Mouse (Mus musculus): ENCODE data around the gene Hs1bp3.
A peak's percentile ranks its signal among the peaks of the same experiment; 100 is the strongest.

The Hs1bp3 gene

DNA sequence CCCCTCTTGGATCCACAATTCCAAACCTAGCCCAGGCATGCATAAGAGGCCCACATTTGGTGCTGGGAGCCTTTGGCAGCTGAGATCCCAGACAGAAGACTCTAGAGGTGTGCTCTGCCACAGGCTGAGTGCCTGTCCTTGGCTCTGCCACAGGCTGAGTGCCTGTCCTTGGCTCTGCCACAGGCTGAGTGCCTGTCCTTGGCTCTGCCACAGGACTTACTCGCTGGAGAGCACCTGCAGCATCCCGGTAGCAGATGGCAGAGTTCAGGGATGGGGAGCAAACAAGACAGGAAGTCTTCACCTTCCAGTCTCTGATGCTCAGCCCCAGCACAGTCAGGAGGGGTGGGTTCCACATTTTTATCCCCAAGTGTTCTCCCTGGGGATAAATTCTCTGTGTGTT lies 8.0 kb upstream of the Hs1bp3 start:
- no peak for DNase-seq

DNA sequence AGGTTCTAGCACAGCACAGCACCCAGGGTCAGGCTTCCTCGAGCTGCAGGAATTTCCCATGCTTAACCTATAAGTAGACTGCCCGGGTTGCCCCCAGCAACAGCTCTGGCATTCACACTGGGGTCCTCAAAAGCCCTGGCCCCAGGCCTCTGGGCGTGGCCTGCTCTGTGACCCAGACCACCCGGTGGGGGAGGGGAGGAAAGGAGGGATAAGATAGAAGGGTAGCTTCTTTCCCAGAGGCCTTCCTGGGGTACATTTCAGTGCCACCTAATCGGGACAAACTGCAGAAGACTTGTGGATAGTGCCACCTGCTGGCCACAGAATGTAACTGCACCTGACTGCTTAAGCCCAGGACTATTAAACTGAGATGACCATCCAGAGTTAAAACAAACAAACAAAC lies 6.8 kb upstream of the Hs1bp3 start:
- peak; percentile 72 for DNase-seq

DNA sequence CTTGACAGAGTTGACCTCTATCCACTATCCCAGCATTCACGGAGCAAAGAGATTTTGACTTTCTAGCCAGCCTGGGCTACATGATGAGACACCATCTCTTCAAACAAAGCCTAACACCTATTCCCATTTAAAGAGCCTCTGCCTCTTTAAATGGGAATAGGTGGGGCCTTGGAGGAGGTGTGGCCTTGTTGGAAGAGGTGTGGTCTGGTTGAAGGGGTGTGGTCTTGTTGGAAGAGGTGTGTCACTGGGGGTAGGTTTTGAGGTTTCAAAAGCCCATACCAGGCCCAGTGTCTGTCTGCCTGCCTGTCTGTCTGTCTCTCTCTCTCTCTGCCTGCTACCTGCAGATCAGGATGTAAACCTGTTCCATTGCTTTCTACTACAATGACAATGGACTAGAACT lies 6.3 kb upstream of the Hs1bp3 start:
- no peak for DNase-seq

DNA sequence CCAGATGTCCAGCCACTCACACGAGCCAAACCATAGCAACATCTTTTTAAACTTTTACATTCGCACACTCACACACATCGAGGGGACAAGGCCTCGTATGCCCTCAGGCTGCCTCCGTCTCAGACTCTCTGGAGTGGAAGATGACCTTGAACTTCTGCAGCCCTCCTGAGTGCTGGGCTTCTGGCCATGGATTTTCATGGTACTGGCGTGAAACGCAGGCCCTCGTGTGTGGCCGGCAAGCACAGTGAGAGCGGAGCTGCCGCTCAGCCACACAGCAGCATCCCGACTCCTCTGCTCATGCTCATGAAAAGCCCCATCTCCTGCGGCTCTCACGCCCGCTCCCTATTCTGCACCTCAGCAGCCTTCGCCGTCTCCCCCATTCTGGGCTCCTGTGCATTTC lies 2.2 kb upstream of the Hs1bp3 start:
- no peak for DNase-seq

DNA sequence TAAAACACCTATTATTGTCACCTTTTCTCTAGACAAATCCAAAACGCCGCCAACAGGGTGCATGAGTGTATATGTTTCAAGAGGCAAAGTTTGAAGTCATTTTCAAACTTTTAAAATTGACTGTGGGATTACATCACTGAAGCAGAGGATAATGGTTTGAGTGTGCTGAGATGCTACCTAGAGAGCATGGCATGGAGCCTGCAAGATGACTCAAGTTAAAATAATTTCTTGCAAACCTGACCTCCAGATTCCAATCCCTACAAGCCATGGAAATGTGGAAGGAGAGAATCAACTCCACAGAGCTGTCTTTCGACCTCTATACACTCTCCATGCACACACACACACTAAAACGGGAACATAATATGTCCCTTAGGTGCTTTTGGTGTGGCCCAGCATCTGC lies 966 bp upstream of the Hs1bp3 start:
- no peak for DNase-seq

DNA sequence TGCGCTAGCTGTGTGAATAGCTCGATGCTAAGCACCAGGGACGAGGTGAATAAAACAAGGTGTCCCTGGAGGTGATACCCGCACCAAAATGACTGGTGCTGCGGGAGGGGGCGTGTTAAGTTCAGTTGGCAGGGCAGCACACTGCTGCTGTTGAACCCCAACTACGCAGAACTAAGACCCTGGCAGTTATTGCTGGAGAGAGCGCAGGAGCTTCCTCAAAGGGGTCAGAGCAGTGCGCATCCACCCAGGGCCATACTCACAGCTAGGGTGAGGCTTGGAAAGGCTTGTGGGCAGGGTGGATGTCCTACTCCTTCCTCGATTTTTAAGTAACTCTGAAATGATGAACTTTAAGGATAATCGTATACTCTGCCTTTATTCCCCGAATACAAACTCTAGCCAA lies 541 bp downstream of the Hs1bp3 start:
- no peak for DNase-seq

DNA sequence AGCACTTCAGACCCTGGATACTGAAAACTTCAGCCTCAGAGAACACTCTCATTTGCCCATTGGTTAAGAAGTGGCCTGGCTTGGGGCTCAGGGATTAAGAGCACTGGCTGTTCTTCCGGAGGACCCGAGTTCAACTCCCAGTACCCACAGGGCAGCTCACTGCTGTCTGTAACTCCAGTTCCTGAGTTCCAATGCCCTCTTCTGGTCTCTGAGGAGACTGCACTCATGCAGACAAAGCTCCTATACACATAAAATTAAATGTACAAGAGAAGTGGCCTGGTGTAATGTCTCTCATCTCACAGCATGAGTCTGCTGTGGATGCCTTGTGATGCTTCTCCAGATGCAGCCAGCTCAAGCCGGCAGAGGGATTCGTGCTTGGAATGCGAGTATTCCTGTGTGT lies 3.3 kb downstream of the Hs1bp3 start:
- DNase-seq, result peak; percentile 44

DNA sequence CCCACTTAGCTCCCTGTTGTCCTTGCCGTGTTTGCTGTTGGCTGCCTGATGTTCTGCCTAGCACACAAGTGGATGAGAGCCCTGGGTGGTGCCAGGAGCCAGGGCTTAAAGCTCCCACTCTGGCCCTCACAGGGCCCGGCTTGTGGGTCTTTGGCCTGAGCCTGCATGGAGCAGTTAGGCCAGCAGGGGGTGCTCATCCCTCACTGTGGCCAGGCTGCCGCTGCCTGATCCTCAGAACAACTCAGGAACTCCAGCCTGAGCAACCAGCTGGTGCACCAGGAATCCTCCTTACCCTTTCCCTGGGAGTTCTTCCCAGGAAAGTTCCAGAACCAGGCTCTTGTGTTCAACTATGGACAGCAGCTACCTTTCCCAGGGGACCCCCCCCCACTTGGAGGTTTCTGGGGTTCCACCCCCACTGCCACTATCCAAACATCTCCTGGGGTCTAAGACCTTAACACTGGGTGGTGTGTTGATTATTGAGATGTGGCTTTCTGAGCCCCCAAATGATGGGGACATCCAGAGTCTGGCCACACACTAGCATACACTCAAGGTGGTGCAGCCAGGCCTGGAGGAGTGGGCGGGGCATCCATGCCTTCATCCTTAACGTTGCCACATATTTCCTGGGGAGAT lies 7.0 kb downstream of the Hs1bp3 start:
- DNase-seq, result peak; percentile 86

DNA sequence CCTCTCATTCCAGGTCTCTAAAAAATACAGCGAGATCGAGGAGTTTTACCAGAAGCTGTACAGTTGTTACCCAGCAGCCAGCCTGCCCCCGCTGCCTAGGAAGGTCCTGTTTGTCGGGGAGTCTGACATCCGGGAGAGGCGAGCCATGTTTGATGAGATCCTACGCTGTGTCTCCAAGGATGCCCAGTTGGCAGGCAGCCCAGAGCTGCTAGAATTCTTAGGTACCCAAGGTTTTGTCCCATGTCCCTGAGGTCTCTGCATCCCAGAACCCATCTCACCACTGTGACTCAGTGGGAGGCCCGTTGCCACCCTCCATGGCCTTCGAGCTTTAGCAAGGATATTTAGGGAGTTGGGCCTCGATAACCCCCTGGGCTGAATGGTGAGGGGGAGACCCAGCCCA lies 8.3 kb downstream of the Hs1bp3 start:
- no peak for DNase-seq

DNA sequence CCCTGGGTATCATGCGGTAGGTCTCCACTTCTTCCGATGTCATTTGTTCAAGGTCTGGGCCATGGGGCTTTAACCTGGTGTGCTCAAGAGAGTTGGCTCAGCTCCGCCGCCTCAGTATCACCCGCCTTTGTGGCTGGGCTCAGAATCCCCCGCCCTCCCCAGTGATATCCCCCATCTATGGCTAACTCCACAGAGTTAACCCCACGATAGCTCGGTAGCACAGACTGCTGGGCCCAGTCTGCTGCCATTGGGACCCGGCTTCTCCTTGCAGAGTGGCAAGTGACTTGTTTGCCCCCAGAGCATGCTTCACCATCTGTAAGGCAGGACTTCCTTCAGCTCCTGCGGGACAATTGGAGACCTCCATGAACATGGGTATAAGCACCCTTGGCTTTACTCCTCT lies 10.9 kb downstream of the Hs1bp3 start:
- no peak for DNase-seq

DNA sequence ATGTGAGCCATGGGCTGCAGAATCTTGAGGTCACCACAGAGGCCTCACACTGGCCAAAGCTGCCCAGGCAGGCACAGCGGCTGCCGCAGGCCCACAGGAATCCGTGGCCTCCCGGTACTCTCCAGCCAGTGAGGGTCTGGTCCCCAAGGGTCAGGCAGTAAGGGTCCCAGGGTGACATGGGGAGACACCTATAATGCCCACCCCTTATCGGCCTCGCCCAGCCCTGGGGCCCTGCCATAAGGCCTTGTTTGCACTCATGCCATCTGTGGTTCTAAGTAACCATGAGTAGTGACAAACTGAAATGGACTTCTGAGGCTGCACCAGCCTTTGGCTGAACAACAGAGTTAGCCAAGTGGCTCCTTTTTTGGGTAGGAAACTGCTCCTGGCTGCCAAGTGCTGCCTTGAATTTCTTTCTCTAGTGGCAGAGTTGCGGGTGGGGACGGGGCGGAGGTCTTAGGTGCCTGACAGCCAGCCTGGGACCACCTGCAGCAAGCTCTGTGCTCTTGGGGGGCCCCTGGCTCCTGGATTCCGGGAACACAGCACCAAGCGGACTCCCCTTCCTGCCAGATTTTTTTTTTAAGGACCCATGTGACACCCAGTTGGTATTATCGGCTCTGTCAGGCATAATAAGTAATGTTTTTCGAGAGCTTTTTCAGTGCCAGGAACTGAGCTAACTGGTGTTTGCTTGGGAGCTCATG lies 12.2 kb downstream of the Hs1bp3 start:
- DNase-seq, result no peak

DNA sequence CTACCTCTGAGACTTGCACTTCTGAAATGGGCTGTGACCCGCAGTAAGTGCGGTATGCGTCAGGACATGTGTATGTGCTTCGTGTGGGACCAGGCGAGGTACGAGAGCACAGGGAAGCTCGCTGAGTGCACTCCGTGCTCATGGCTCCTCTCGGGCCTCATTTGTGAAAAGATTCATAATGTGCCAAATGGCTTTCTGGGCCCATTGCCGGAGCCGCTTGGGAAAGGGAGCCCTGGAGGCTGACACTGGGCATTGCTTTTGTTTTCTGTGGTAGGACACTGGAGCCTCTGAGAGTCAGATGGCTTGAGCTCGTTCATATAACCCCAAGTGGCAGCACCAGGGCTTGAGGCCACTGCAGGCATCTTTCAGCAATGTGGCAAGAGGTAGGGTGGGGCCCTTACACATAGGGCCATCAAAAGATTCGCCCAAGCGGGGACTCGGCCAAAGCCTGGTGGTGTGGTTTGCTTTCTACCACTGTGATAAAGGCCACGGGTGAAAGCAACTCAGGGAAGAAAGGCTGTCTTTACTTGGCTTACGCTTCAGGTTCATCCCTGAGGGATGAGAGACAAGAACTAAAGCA lies 12.8 kb downstream of the Hs1bp3 start:
- DNase-seq, result no peak

DNA sequence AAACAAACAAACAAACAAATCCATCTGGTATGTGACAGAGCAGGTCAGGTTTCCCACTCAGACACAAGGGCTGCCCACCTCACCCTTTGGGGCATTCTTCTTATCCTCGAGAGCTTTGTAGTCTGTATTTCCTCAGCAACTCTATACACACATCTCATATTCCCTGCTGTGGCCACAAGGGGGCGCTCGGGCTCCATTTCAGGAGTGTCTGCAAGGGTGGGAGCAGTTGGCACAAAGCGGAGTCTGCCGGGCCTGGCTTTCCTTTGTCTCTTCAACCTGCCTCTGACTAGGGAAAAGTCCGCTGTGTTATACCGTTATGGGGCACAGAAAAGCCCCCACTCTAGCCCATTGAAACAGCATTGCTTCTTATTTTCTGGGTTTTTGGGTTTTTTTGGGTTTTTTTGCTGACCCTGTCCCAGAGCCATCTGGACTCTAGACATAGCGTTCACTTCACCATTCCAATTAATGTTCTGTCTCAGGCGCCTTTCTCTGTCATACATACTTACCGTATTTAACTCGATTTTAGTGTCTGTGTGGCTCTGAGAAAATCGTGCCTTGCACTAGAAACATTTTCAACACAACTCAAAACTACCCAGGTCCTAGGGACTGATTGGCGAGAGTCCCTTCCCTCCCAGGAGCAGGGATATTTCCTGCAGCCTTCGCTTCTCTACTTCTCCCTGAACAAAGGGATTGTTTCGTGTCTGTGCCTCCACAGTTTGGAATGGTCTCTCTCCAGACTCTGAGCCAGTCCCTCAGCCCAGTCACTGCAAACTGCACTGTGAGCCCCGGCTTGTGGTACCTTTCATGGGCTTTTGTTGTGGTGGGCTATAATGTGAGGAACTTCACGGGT lies 13.8 kb downstream of the Hs1bp3 start:
- peak; percentile 94 for DNase-seq

DNA sequence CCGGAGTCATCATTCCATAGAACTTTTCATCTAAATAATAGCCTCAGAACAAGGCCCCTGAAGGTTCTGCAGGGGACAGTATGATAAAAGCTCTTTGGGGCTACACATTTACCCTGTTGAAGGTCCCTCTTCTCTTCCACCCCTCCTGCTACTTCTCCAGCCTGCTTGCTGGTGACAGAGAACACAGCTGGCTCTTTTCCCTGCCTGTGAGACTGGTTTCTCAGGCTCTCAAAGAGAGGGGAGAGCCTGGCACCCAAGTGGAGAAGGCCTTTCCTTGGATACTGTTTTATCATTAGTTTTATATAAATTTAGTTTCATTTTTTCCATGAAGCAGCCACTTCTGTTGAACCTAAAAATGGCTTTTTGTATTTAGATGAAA lies 14.4 kb downstream of the Hs1bp3 start:
- DNase-seq, result no peak

DNA sequence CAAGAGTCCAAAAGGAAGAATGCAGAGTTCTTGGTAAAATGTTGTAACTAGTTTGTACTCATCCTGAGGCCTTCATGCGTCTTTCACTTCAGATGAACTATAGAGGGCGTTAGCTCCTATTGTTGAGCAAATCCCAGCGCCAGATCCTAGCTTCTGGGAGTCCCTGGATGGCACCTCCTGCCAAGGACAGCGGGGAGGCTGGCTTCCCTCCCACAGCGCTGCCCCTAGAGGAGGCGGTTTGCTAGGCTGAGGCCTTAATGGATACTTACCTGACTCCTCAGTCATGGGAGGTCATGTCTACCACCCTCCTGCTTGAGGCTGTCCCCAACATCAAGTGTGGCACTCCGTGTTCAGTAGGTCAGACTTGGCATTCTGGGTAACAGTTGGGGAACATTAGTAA lies 16.0 kb downstream of the Hs1bp3 start:
- no peak for DNase-seq

DNA sequence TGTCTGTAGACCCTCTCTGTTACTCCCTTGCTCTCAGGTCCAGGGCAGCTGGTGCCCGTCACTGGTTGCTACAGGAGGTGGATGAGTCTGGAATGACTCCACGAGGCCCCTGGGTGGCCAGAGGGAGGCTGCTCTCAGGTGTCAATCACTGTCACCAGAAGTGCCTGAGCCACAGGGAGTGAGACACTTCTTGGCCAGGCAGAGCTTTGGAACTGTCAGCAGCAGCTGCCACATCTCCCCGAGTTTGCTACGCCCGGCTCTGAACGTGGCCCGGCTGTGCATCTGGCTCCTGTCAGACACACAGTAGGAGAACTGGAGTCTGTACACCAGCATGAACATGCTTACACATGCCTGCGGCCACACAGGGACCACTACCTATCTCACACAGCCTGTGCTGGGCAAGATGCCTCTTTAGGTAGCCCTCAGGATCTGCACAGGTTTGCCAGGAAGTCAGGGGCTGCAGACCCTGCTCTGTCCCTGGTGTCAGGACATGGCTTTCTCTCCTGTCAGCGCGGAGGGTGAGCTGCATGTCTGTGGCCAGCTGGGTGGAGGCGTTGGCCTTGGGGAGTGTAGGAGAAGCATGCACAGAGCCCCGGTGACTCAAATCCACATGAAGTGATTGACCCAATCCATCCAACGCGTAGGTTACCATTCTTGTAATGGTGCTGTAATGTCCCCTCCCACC lies 18.4 kb downstream of the Hs1bp3 start:
- DNase-seq, result no peak

DNA sequence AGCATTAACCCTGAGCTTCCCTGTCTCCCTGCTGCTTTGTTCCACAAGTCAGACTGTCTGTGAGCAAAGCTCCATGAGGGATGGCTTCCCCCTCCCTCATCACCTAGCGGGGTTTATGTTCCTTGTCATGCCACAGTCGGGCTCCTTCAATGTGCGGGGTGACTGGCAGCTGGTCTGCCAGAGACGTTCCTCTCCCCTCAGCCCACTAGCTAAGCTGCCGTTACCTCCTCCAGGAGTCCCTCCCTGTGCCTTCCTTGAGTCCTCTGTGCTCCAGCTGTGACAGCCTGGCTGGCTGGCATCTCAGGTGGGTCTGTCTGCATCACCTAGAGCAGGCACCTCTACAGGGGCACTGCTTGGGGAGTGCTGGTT lies 18.9 kb downstream of the Hs1bp3 start:
- DNase-seq, result no peak

DNA sequence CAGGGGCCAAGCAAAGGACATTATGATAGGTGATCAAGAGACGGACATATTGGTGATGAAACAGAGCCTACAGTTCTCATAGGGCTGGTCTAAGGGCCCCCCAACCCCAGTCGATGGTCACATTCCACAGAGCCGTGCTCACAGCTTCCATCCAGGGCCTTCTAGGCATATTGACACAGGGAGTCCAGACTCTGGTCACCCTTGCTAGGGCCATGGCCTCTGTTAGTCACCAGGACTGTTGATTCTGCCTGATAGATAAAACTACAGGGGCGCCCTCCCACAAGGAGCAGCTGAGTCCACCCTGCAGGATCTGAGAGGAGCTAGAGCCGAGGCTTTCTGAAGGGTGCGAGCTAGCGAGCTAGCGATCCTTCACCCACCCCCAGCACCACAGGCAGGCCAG lies 20.4 kb downstream of the Hs1bp3 start:
- no peak for DNase-seq

DNA sequence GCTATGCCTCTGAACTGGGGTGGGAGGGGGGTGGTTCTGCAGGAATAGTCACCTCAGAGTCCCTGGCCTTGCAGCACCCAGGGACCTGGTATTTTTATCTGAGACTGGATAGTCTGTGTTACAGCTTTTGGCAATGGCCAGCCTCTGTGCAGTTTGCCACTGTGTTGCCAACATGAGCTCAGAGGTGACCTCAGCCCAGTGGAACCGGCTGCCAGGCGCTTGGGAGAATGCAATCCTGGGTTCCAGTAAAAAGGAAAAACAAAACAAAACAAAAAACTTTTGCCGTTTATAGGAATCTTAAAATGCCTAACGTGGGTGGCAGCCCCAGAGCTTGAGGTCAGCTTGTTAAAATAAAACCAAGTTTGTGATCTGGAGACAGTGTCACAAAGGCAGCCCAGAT lies 21.0 kb downstream of the Hs1bp3 start:
- DNase-seq, result no peak

DNA sequence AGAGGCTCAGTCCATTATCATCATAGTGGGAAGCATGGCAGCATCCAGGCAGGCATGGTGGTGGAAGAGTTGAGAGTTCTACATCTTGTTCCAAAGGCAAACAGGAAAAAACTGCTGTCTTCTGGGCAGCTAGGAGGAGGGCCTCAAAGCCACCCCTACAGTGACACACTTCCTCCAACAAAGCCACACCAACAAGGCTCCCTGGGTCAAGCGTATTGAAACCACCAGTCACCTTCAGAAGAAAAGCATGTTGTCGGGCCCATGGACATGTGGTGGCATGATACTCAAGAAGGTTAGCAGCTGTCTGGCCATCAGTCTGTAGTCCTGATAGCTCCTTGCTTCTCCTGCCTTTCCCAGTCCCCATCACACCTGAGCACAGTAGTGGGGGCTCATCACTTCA lies 22.3 kb downstream of the Hs1bp3 start:
- no peak for DNase-seq

DNA sequence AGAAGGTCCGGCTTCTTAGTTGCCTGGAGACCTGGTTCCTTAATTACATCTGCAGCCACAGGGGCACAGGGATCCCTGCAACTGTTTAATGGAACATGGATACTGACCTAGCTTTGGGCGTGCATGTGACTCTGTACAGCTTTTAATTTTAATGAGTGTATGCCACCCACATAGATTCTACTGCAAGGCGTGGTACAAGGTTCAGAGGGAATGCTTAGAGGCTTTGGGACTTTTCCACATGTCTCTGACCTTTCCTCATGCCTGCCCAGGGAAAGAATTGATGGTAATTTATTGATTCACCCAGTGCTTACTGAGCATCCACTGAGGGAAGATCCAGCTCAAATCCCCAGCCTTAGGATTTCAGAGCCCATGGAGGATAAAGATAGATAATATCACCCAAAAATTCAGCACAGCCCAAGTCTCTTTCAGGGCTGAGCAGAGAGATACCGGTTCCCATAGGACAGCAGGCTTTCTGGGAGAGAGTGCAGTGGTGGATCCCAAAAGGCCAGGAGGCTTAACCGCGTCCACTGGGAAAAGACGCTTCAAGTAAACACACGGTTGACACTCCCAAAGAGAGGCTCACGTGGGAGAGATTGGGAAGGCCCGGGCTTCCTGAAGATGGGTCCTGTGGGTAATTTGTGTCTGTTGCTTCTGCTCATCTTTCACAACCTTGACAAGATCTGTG lies 23.5 kb downstream of the Hs1bp3 start:
- no peak for DNase-seq

DNA sequence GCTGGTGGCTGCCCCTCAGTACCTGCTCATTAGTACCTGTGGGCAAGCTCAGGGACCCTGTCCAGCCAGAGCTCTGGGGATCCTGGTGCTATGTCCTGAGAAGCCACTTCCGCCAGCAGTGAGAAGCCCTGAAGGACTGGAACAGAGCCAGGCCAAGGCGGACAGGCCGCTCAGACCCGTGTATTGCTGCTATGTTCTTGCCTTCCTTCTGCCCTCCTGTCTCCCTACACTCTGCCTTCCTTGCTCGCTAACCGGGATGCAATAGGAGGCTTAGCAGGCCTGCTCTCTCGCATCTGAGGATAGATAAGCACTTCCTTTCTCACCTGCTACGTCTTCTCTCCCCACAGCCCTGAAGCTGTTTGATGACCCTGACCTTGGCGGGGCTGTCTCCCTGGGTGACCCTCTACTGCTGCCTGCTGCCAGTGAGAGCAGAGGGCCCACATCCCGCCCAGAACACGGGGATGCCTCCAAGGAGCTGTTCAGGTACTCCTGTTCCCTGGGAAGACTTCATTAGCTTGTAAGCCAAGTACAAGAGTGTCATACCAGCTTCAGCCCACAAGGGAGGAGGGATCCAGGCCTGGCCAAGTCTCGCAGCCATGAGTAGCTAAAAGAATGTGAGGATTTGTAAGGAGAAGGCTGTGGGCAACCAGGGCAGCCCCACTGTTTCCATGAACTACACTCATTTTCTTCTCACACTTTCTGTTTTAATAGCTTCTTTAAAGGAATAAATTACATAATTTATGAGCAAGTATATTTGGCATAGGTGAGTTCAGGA lies 24.2 kb downstream of the Hs1bp3 start:
- no peak for DNase-seq
